31 mouse cellular contexts compared by ENCODE assay signal in the genomic region with DNA sequence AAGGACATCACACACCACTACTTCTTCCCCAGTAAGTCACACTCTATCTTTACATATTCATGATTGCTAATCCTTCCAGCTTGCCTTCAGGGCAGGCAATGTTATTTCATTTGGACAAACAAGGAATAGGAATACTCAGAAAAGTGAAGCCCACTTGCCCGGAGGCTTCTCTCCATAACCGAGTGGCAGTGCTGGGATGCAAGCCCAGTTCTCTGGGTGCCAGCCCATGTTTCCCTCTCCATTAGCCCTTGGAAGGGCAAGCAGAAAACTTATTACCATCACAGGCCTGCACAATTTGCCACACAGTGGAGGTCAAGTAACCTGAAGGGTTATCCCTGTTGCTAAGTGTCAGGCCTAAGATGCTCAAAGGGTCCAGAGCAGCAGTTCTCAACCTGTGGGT.
DNase-seq lines count a peak whose midpoint lies in the region; ATAC-seq and TF ChIP-seq lines count a peak whose summit lies in the region.
"Had no signal": no experiment of that assay in that cellular context is flagged by ENCODE, and none has a peak within 500 bp of the region (broad histone marks: within the 10 kb centered on the region; RNA-seq: fewer than 3 reads in every experiment).

No protein-coding gene starts in this region.

- H3K27me3 ChIP-seq in hindbrain, embryonic 10.5 days (ENCODE audit: insufficient read depth, poor library complexity, severe bottlenecking): no peaks in the 10 kb centered on the region
- H3K27me3 ChIP-seq in hindbrain, embryonic 11.5 days (ENCODE audit: control insufficient read depth, insufficient read depth, low read length): no peaks in the 10 kb centered on the region
- no peaks in the 10 kb centered on the region for H3K27me3 ChIP-seq in kidney, adult 2 months (replicated peaks; ENCODE audit: control insufficient read depth, insufficient read depth, low read length)
- no peaks in the 10 kb centered on the region for H3K27me3 ChIP-seq in midbrain, postnatal 0 days (ENCODE audit: insufficient read depth, low read length)
- H3K27me3 ChIP-seq: embryonic facial prominence, embryonic 13.5 days; heart, embryonic 15.5 days; liver, embryonic 15.5 days; neural tube, embryonic 12.5 days had no signal

- WGBS in hindbrain, embryonic 10.5 days: 94% methylated on average over 2 of the region's 2 CpGs
- WGBS in hindbrain, embryonic 11.5 days: 85% methylated on average over 2 of the region's 2 CpGs
- 79% methylated on average over 2 of the region's 2 CpGs for WGBS in kidney, adult 2 months
- 37% methylated on average over 2 of the region's 2 CpGs for whole genome bisulfite sequencing in midbrain, postnatal 0 days

- no peak for TF ChIP-seq CTCF in kidney, adult 2 months (conservative IDR thresholded peaks at IDR 0.05; ENCODE audit: insufficient read depth, insufficient read length, low read depth, low read length)
- TF ChIP-seq CTCF in midbrain, postnatal 0 days (IDR thresholded peaks at IDR 0.05): no peak

- no peaks in the 10 kb centered on the region for H3K9me3 ChIP-seq in hindbrain, embryonic 10.5 days
- no peaks in the 10 kb centered on the region for H3K9me3 ChIP-seq in hindbrain, embryonic 11.5 days (ENCODE audit: control insufficient read depth, low read length)
- no peaks in the 10 kb centered on the region for H3K9me3 ChIP-seq in midbrain, postnatal 0 days (ENCODE audit: low read length)
- H3K9me3 ChIP-seq: embryonic facial prominence, embryonic 13.5 days; forebrain, embryonic 10.5 days; heart, embryonic 10.5 days; heart, embryonic 15.5 days; limb, embryonic 12.5 days; liver, embryonic 15.5 days; neural tube, embryonic 12.5 days had no signal

- H3K4me2 ChIP-seq in hindbrain, embryonic 11.5 days (replicated peaks; ENCODE audit: low read depth, low read length): no peak overlapping the region
- H3K4me2 ChIP-seq in midbrain, postnatal 0 days (ENCODE audit: low read depth, low read length, poor library complexity, severe bottlenecking): no peak overlapping the region
- H3K4me2 ChIP-seq: embryonic facial prominence, embryonic 13.5 days; heart, embryonic 15.5 days; limb, embryonic 12.5 days; liver, embryonic 15.5 days; lung, embryonic 14.5 days; neural tube, embryonic 12.5 days had no signal

- no peak overlapping the region; the same call in 1 of the 2 replicates for H3K9ac ChIP-seq in hindbrain, embryonic 11.5 days (ENCODE audit: low read depth, low read length)
- H3K9ac ChIP-seq in midbrain, postnatal 0 days (replicated peaks; ENCODE audit: low read length, poor library complexity, severe bottlenecking): no peak overlapping the region
- H3K9ac ChIP-seq: embryonic facial prominence, embryonic 13.5 days; forebrain, postnatal 0 days; heart, embryonic 15.5 days; limb, embryonic 12.5 days; liver, embryonic 15.5 days; lung, embryonic 14.5 days; neural tube, embryonic 12.5 days had no signal

- intact Hi-C loops in left cerebral cortex, postnatal 14 days (cut with DNase I): no loop called here

- peaks cover 26% of the 10 kb centered on the region for H3K36me3 ChIP-seq in hindbrain, embryonic 10.5 days
- no peaks in the 10 kb centered on the region for H3K36me3 ChIP-seq in hindbrain, embryonic 11.5 days (ENCODE audit: control insufficient read depth, insufficient read depth, low read length)
- H3K36me3 ChIP-seq in kidney, adult 2 months (ENCODE audit: control insufficient read depth, insufficient read depth, low read length): no peaks in the 10 kb centered on the region
- H3K36me3 ChIP-seq in midbrain, postnatal 0 days (ENCODE audit: insufficient read depth, low read length): no peaks in the 10 kb centered on the region
- H3K36me3 ChIP-seq: heart, embryonic 10.5 days; heart, embryonic 15.5 days; limb, embryonic 12.5 days; liver, embryonic 15.5 days; neural tube, embryonic 12.5 days had no signal

- no peak for DNase-seq in hindbrain, embryonic 10.5 days (ENCODE audit: low spot score)
- no peak for DNase-seq in hindbrain, embryonic 11.5 days (ENCODE audit: low spot score)
- peak; percentile 40 for DNase-seq in kidney, adult 2 months
- no peak for DNase-seq in kidney, adult 8-10 months
- peak; percentile 35 to 40 for DNase-seq in right cerebral cortex, postnatal 10 days (ENCODE audit: low spot score in 2 of 2)
- DNase-seq in right cerebral cortex, adult 2 months (ENCODE audit: low spot score in 2 of 2): no peak
- DNase-seq in midbrain, postnatal 0 days (ENCODE audit: low spot score): no peak
- no peak for DNase-seq in left cerebral cortex, postnatal 14 days (ENCODE audit: low spot score in 2 of 2)
- DNase-seq: adrenal gland, postnatal 14 days; cerebellum, adult 11 months; cerebellum, adult 9-11 months; forebrain, postnatal 0 days; gastrocnemius, postnatal 14 days; heart, adult 11 months; heart, postnatal 36 days; kidney, postnatal 4 days; lung, embryonic 14.5 days; lung, postnatal 14 days; right cerebral cortex, postnatal 14 days; thymus, postnatal 4 days had no signal

- peak overlapping the region; percentile 72 for H3K27ac ChIP-seq in hindbrain, embryonic 10.5 days
- H3K27ac ChIP-seq in hindbrain, embryonic 11.5 days (ENCODE audit: low read depth, low read length): no peak overlapping the region
- H3K27ac ChIP-seq in kidney, adult 2 months (ENCODE audit: insufficient read depth, low read depth, low read length): no peak overlapping the region
- 0 out of 2 replicates have a peak overlapping the region, but pooled peaks have one; percentile 26 for H3K27ac ChIP-seq in midbrain, postnatal 0 days (ENCODE audit: low read depth, low read length)
- H3K27ac ChIP-seq: heart, embryonic 15.5 days; kidney, postnatal 0 days; limb, embryonic 12.5 days; liver, embryonic 15.5 days; neural tube, embryonic 12.5 days had no signal

- ATAC-seq in hindbrain, embryonic 11.5 days (ENCODE audit: low FRiP score): no peak
- ATAC-seq in midbrain, postnatal 0 days (ENCODE audit: low FRiP score): no peak
- ATAC-seq: CD4-positive, CD25-positive, alpha-beta regulatory T cell, adult 4 months; forebrain, postnatal 0 days; inflammation-experienced regulatory T-cells, adult 6 months had no signal

- no peak overlapping the region for H3K4me3 ChIP-seq in hindbrain, embryonic 10.5 days
- H3K4me3 ChIP-seq in hindbrain, embryonic 11.5 days (ENCODE audit: low read depth, low read length): no peak overlapping the region
- H3K4me3 ChIP-seq in kidney, adult 2 months (ENCODE audit: insufficient read depth, low read depth, low read length): no peak overlapping the region
- H3K4me3 ChIP-seq in midbrain, postnatal 0 days (ENCODE audit: low read depth, low read length): no peak overlapping the region
- H3K4me3 ChIP-seq: embryonic facial prominence, embryonic 13.5 days; forebrain, embryonic 10.5 days; heart, embryonic 10.5 days; heart, embryonic 15.5 days; limb, embryonic 12.5 days; liver, embryonic 15.5 days; myocyte; neural tube, embryonic 12.5 days had no signal

- TF ChIP-seq POLR2A in kidney, adult 2 months (IDR thresholded peaks at IDR 0.05; ENCODE audit: low read depth, low read length): no peak

- peaks cover 47% of the 10 kb centered on the region for H3K4me1 ChIP-seq in hindbrain, embryonic 10.5 days (replicated peaks)
- H3K4me1 ChIP-seq in hindbrain, embryonic 11.5 days (replicated peaks; ENCODE audit: control insufficient read depth, insufficient read depth, low read length): peaks cover 8% of the 10 kb centered on the region; the same call in 1 of the 2 replicates
- no peaks in the 10 kb centered on the region for H3K4me1 ChIP-seq in kidney, adult 2 months (ENCODE audit: control insufficient read depth, insufficient read depth, low read length)
- H3K4me1 ChIP-seq in midbrain, postnatal 0 days (ENCODE audit: insufficient read depth, low read length): peaks cover 7% of the 10 kb centered on the region; the same call in 1 of the 2 replicates
- H3K4me1 ChIP-seq: liver, embryonic 15.5 days had no signal

Comparison
In these comparisons a context has a peak if more than half of its experiments do, and no peak if none do; other contexts are left out.
1. DNase-seq: peak in kidney, adult 2 months (single experiment) and right cerebral cortex, postnatal 10 days (2 of 2); none in hindbrain, embryonic 10.5 days (single experiment), hindbrain, embryonic 11.5 days (single experiment), kidney, adult 8-10 months (0 of 2), right cerebral cortex, adult 2 months (0 of 2), midbrain, postnatal 0 days (single experiment) and left cerebral cortex, postnatal 14 days (0 of 2).
2. H3K27ac ChIP-seq: peak in hindbrain, embryonic 10.5 days (single experiment) and midbrain, postnatal 0 days (single experiment); none in hindbrain, embryonic 11.5 days (single experiment) and kidney, adult 2 months (single experiment).